Mouse (Mus musculus) kidney, adult 2 months (tissue): ENCODE measurements at regions not wholly inside any gene's neighbourhood (a gene's known extent, or its start where the extent isn't known, plus 50 kb on each side); places are given as distances from the start of the nearest gene placed in this dataset.

Source experiments
- DNase-seq: peaks from one replicate; pipeline ENCODE4 v3.0.0; 2021
- H3K27ac ChIP-seq: fragments of 200-500 bp; 2 replicates; pipeline ENCODE4 v1.5.1; 2012; ENCODE audit warnings: low read depth, low read length, control low read depth, inconsistent platforms; ENCODE audit not compliant: insufficient read depth
- H3K27me3 ChIP-seq: fragments of 200-500 bp; replicated peaks from 2 replicates; pipeline ENCODE4 v1.6.1; 2012; ENCODE audit warnings: mild to moderate bottlenecking, moderate library complexity, low read length, inconsistent platforms; ENCODE audit not compliant: control insufficient read depth, insufficient read depth
- H3K36me3 ChIP-seq: fragments of 200-500 bp; 2 replicates; pipeline ENCODE4 v1.6.1; 2012; ENCODE audit warnings: mild to moderate bottlenecking, moderate library complexity, low read length, inconsistent platforms; ENCODE audit not compliant: control insufficient read depth, insufficient read depth
- H3K4me1 ChIP-seq: fragments of 200-500 bp; 2 replicates; pipeline ENCODE4 v1.6.1; 2011; ENCODE audit warnings: low read length; ENCODE audit not compliant: control insufficient read depth, insufficient read depth
- H3K4me3 ChIP-seq: fragments of 200-500 bp; 2 replicates; pipeline ENCODE4 v1.5.1; 2011; ENCODE audit warnings: mild to moderate bottlenecking, low read depth, low read length, control low read depth; ENCODE audit not compliant: insufficient read depth
- CTCF ChIP-seq: fragments of 200-500 bp; conservative IDR thresholded peaks from 2 replicates; pipeline ENCODE4 v1.5.1; 2011; ENCODE audit warnings: low read depth, mild to moderate bottlenecking, control low read depth, low read length, moderate library complexity, mixed read lengths; ENCODE audit not compliant: insufficient read depth, insufficient read length
- POLR2A ChIP-seq: fragments of 200-500 bp; IDR thresholded peaks from one replicate; pipeline ENCODE4 v1.6.1; 2011; ENCODE audit warnings: low read depth, low read length, control low read depth
- whole genome bisulfite sequencing: fragments of 180-500 bp; shearing (Covaris S2); methylation state at CpG from one replicate; pipeline ENCODE4 v1.1.7; 2018; 5-methylcytosine and 5-hydroxymethylcytosine counted together

DNA sequence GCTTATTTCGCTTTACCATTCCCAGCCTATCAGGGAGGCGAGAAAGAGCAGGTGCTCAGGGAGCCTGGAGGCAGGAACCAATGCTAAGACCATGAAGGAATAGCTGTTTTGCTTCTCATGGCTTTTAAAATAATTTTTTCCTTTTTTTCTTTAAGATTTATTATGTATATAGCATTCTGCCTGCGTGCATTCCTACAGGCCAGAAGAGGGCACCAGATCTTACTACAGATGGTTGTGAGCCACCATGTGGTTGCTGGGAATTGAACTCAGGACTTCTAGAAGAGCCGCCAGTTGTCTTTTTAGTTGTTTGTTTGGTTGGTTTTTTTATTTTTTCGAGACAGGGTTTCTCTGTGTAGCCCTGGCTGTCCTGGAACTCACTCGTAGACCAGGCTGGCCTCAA lies 113.6 kb upstream of the Armc2 start:
- 95% methylated on average over 6 of the region's 6 CpGs for WGBS

DNA sequence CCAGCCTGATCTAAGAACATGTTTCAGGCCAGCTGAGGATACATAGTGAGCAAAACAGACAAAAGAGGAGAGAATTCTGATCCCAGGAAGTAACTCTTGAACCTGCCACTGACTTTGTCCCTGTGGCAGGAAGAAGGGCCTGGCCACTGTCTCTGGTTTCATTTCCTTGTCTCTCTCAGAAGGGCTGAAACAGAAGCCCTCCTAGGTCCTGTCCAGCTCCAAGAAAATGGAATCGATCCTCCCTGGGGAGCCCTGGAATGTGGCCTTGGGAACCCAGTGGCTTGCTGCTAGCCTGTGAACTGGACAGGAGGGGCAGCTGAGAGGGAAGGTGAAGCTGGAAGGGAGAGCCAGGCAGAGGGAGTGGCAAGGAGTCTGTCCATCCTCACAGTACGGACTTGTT lies 113.1 kb upstream of the Armc2 start:
- no peaks in the 10 kb centered on the region for H3K4me1 ChIP-seq
- H3K36me3 ChIP-seq = no peaks in the 10 kb centered on the region
- no peak overlapping the region for H3K4me3 ChIP-seq
- H3K27me3 ChIP-seq = no peaks in the 10 kb centered on the region
- 25% methylated on average over 2 of the region's 2 CpGs for WGBS
- DNase-seq = no peak
- H3K27ac ChIP-seq = no peak overlapping the region
- no peak for TF ChIP-seq POLR2A
- no peak for TF ChIP-seq CTCF

More for the DNA sequence above, 113.6 kb upstream of the Armc2 start:
- H3K36me3 ChIP-seq = no peaks in the 10 kb centered on the region
- H3K27ac ChIP-seq = no peak overlapping the region
- no peaks in the 10 kb centered on the region for H3K4me1 ChIP-seq
- H3K4me3 ChIP-seq = no peak overlapping the region
- no peak for TF ChIP-seq POLR2A
- no peak for TF ChIP-seq CTCF
- no peak for DNase-seq
- no peaks in the 10 kb centered on the region for H3K27me3 ChIP-seq

DNA sequence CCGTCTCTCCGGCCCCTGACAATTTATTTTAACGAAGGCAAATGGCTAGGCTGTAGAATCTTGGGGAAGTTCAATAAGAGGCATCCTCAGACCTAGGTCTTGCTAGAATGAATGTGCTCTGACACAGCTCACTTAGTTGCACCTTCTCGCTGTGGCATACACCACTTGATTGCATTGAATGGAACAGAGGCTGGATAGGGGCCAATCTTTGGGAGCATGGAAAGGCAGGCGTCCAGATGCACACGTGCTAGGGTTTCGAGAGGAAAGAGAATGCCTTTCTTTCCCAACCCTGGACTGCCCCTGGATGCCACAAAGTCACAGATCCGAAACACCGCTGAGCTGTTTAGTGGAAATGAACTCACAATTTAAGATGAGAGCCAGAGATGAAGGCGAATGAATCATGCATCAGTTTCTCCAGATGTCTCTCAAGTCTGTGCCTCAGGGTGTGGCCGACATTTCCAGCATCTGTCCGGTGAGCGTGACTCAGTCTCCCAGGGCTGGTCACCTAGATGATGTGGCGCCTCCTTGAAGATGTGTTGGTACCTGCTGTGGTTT lies 109.7 kb upstream of the Armc2 start:
- no peaks in the 10 kb centered on the region for H3K36me3 ChIP-seq
- WGBS = 63% methylated on average over 14 of the region's 14 CpGs
- no peak overlapping the region for H3K27ac ChIP-seq
- TF ChIP-seq POLR2A = no peak
- TF ChIP-seq CTCF = no peak
- peak; percentile 59 for DNase-seq
- H3K4me1 ChIP-seq = no peaks in the 10 kb centered on the region
- no peaks in the 10 kb centered on the region for H3K27me3 ChIP-seq
- H3K4me3 ChIP-seq = no peak overlapping the region

DNA sequence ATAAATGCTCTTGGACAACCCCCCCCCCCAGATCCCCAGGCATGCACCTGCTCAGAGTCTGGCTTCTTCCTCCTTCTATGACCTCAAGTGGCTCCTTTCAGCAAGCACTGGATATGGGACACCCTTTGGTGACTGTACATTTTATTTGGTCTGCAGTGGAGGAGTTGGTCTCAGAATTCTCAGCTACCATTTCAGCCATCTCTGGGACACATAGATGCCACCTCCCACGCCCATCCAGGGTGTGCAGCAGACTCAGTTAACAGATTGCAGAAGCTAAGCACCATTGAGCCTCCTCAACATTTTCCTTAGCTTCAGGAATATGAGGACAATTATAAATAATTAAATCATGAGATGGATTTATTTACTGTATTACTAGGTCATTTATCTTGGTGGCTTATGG lies 108.6 kb upstream of the Armc2 start:
- DNase-seq = no peak

DNA sequence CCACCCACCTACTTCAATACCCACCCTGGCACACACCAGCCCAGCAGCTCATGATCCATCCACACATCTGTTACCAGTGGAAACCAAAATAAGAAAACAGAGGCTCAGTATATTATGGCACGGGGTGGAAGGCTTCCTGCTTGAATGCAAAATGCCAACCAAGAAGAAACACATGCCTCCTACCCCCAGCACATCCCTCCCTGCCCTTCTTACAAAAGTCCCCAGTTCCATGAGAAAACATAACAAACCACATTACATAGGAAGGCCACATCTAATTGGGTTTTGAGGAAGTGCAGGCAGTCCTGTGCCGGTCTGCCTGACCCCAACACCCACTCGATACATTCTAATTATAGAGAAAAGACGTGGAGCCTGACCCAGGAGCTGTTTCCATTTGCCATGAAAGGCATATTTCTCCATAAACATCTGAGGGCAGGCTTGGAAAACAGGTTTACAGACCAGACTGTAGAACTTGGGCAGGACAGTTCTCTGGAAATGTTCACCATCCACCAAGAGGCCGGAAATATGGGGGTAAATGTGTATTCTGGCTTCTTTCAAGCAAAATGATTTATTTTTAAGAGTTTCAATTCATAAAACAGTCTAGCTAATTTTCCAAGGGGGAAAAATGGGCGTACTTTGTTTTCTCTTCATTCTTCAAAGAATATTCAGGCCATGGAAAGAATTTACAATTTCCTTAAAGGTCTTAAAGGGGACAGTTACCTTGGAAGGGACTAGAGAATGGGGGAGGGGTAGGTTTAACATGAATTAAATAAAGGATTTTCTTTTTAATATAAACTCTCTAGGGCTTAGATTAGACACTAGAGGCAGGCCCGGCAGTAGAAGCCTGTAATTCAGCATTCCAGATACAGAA lies 104.8 kb upstream of the Armc2 start:
- 56% methylated on average over 7 of the region's 7 CpGs for WGBS
- H3K27me3 ChIP-seq = no peaks in the 10 kb centered on the region
- no peak overlapping the region for H3K27ac ChIP-seq
- no peaks in the 10 kb centered on the region; the same call in 1 of the 2 replicates for H3K4me1 ChIP-seq
- no peaks in the 10 kb centered on the region for H3K36me3 ChIP-seq
- no peak for TF ChIP-seq CTCF
- TF ChIP-seq POLR2A = no peak
- no peak overlapping the region for H3K4me3 ChIP-seq
- DNase-seq = no peak

More for the DNA sequence above, 108.6 kb upstream of the Armc2 start:
- TF ChIP-seq CTCF (no peak), POLR2A (no peak)
- Histone ChIP-seq H3K4me3 (no peak overlapping the region), H3K27me3 (no peaks in the 10 kb centered on the region), H3K4me1 (no peaks in the 10 kb centered on the region; the same call in 1 of the 2 replicates), H3K36me3 (no peaks in the 10 kb centered on the region), H3K27ac (no peak overlapping the region)
- 96% methylated on average over 1 of the region's 1 CpGs for WGBS

DNA sequence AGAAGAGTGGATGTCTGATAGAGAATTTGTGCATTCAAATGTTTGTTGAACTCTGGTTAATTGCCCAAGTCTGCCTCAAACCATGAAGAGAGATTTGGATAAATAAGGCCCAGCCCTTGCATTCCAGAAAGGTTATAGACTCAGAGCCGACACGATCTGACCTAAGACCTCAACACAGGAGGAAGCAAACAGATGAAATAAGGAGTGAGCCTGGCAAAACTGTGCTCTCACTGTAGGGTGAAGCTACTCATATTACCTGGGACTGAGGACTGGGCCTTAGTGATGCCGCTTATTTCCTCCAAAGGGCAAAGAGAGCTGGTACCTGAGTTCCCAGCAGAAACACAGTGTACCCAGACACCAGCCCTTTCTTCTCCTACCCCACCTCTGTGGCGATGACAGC lies 103.7 kb upstream of the Armc2 start:
- 63% methylated on average over 4 of the region's 4 CpGs for WGBS
- Histone ChIP-seq H3K36me3 (no peaks in the 10 kb centered on the region), H3K4me1 (no peaks in the 10 kb centered on the region; the same call in 1 of the 2 replicates), H3K4me3 (no peak overlapping the region), H3K27ac (0 out of 2 replicates have a peak overlapping the region, but pooled peaks have one; percentile 1), H3K27me3 (no peaks in the 10 kb centered on the region)
- DNase-seq = no peak
- TF ChIP-seq POLR2A = no peak
- no peak for TF ChIP-seq CTCF

DNA sequence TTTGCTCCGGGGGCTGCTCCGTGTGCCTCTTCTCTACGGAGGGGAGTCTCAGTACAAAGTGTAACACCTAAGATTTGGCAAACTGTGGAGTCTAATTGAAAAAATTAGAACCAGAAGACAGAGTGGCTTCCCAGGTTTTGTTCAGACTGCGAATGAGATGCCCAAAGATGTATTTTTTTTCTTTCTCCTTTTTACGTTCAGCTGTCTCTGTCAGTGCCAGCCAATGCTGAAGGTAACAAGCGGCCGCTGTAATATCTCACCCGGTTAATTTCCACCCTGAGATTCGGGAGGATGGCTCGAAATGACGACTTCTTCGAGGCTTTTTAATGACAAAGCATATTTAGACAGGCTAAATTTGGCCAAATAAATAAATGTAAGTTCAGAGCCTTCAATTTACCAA lies 101.1 kb upstream of the Armc2 start:
- TF ChIP-seq POLR2A (no peak), CTCF (no peak)
- DNase-seq = no peak
- H3K27ac ChIP-seq = no peak overlapping the region
- H3K4me1 ChIP-seq = no peaks in the 10 kb centered on the region; the same call in 1 of the 2 replicates
- 67% methylated on average over 12 of the region's 12 CpGs for WGBS
- no peaks in the 10 kb centered on the region for H3K27me3 ChIP-seq
- H3K4me3 ChIP-seq = no peak overlapping the region
- H3K36me3 ChIP-seq = no peaks in the 10 kb centered on the region
